Mouse (Mus musculus) limb, embryonic 14.5 days (tissue): ENCODE data around the gene B4galt3. TPM values are rescaled to one million over a fixed set of nuclear protein-coding genes. Genes with fewer than 3 reads are reported as not detected.

Experiments used
- ATAC-seq: fragments of 200-750 bp; cut with Nextera tagmentation; 2 replicates; pipeline ENCODE4 v1.8.0; 2017; ENCODE audit warnings: low read depth, moderate number of reproducible peaks, moderate TSS enrichment; ENCODE audit not compliant: low FRiP score
- DNase-seq: peaks from one replicate; pipeline ENCODE4 v3.0.0-alpha.2; 2015; ENCODE audit warnings: low spot score
- H3K27ac ChIP-seq: fragments of 300-500 bp; sonication (generic); replicated peaks from 2 replicates; pipeline ENCODE4 v1.5.1; 2014; ENCODE audit warnings: low read depth, mild to moderate bottlenecking, low read length, moderate library complexity, mixed read lengths
- H3K27me3 ChIP-seq: fragments of 300-500 bp; sonication (generic); 2 replicates; pipeline ENCODE4 v1.6.1; 2014; ENCODE audit warnings: low read length, mixed read lengths; ENCODE audit not compliant: control insufficient read depth, insufficient read depth
- H3K36me3 ChIP-seq: fragments of 300-500 bp; sonication (generic); 2 replicates; pipeline ENCODE4 v1.6.1; 2014; ENCODE audit warnings: mild to moderate bottlenecking, low read length, moderate library complexity, mixed read lengths; ENCODE audit not compliant: control insufficient read depth, insufficient read depth
- H3K4me1 ChIP-seq: fragments of 300-500 bp; sonication (generic); 2 replicates; pipeline ENCODE4 v1.6.1; 2014; ENCODE audit warnings: antibody characterized with exemption, low read length, mixed read lengths; ENCODE audit not compliant: control insufficient read depth, insufficient read depth
- H3K4me2 ChIP-seq: fragments of 300-500 bp; sonication (generic); replicated peaks from 2 replicates; pipeline ENCODE4 v1.6.1; 2014; ENCODE audit warnings: low read depth, mild to moderate bottlenecking, low read length, moderate library complexity; ENCODE audit not compliant: severe bottlenecking
- H3K4me3 ChIP-seq: fragments of 300-500 bp; sonication (generic); replicated peaks from 2 replicates; pipeline ENCODE4 v1.5.1; 2014; ENCODE audit warnings: low read length
- H3K9ac ChIP-seq: fragments of 300-500 bp; sonication (generic); 2 replicates; pipeline ENCODE4 v1.6.1; 2014; ENCODE audit warnings: mild to moderate bottlenecking, low read depth, low read length, moderate library complexity; ENCODE audit not compliant: severe bottlenecking
- H3K9me3 ChIP-seq: fragments of 300-500 bp; sonication (generic); 2 replicates; pipeline ENCODE4 v1.6.1; 2016; ENCODE audit warnings: low read length; ENCODE audit not compliant: control insufficient read depth
- POLR2A ChIP-seq: fragments of 200-500 bp; IDR thresholded peaks from 2 replicates; pipeline ENCODE4 v1.8.0; 2012; ENCODE audit warnings: inconsistent platforms, mild to moderate bottlenecking, moderate library complexity, borderline replicate concordance; ENCODE audit not compliant: insufficient read depth, insufficient read length; ENCODE audit errors: extremely low read depth
- WGBS: fragments of 180-500 bp; shearing (Covaris S2); extraction: QIAGEN DNeasy Blood & Tissue Kit; methylation state at CpG from one replicate; pipeline ENCODE4 v1.1.7; 2014; 5-methylcytosine and 5-hydroxymethylcytosine counted together
- polyA plus RNA-seq, 2 experiments: library from polyadenylated mRNA; depleted of rRNA in 1 of 2; stranded (reverse) in 1 of 2; unstranded in 1 of 2; fragments of >200 nt; fragmentation: Nextera tagmentation in 1 of 2; extraction: Ambion mirVana in 1 of 2; gene quantifications; 2 replicates each; pipeline versions ENCODE4 v1.2.1 to v1.2.3; 2012 to 2014

B4galt3 gene
- polyA plus RNA-seq, 2 experiments, result 68.7 to 87.2 TPM

DNA sequence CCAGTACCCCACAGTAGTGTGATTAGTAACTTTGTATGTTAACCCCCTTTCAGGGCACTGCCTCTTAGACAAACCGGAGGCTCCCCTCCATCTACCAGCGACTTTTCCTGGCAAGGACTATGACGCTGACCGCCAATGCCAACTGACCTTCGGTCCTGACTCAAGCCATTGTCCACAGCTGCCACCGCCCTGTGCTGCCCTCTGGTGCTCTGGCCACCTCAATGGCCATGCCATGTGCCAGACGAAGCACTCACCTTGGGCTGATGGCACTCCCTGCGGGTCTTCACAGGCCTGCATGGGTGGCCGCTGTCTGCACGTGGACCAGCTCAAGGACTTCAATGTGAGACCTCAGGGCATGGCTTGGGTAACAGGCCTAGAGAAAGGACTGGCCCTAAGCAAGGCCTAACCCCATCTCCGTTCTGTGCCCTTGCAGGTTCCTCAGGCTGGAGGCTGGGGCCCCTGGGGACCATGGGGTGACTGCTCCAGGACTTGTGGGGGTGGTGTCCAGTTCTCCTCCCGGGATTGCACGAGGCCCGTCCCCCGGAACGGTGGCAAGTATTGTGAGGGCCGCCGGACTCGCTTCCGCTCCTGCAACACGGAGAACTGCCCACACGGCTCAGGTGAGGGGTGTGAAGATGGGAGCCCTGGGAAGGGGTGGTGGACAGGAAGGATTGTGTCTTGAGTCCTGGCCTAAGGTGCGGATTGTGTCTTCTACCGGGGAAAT, 13.9 kb upstream of the B4galt3 start:
- H3K4me1 ChIP-seq, result peaks cover 12% of the 10 kb centered on the region
- H3K9me3 ChIP-seq, result no peaks in the 10 kb centered on the region
- no peak overlapping the region for H3K9ac ChIP-seq
- 91% methylated on average over 24 of the region's 24 CpGs for WGBS
- no peak for TF ChIP-seq POLR2A
- H3K4me3 ChIP-seq, result no peak overlapping the region
- peaks cover 44% of the 10 kb centered on the region for H3K36me3 ChIP-seq
- no peaks in the 10 kb centered on the region for H3K27me3 ChIP-seq
- ATAC-seq (no peak), DNase-seq (no peak)
- H3K4me2 ChIP-seq, result no peak overlapping the region
- H3K27ac ChIP-seq, result no peak overlapping the region

- ATAC-seq (no peak), DNase-seq (peak; percentile 78)
- Histone ChIP-seq H3K4me2 (no peak overlapping the region), H3K27me3 (no peaks in the 10 kb centered on the region), H3K36me3 (peaks cover 44% of the 10 kb centered on the region), H3K4me3 (no peak overlapping the region), H3K9me3 (no peaks in the 10 kb centered on the region), H3K4me1 (peaks cover 8% of the 10 kb centered on the region), H3K9ac (no peak overlapping the region), H3K27ac (no peak overlapping the region)
- TF ChIP-seq POLR2A, result no peak
- 61% methylated on average over 15 of the region's 15 CpGs for WGBS
These were observed 13.1 kb upstream of the B4galt3 start for GRCm38 (mm10) chr1:171256937-171257548.

DNA sequence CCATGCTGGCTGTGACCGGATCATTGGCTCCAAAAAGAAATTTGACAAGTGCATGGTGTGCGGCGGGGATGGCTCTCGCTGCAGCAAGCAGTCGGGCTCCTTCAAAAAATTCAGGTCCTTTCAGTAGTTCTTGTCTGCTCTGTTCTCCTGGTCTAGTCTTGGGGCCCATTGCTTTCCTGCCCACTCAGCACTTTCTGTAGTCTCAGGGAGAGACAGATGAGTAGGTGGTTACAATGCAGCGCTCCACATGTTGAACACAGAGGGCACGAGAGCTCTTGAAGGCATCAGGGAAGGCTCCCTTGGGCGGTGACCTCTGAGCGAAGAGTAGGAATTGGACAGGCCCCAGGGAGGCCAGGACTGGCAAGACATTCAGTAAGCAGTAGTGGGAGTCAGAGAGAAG, 12.3 kb upstream of the B4galt3 start:
- H3K4me2 ChIP-seq, result no peak overlapping the region
- WGBS, result 89% methylated on average over 9 of the region's 9 CpGs
- H3K36me3 ChIP-seq, result peaks cover 44% of the 10 kb centered on the region
- TF ChIP-seq POLR2A, result no peak
- no peaks in the 10 kb centered on the region for H3K27me3 ChIP-seq
- ATAC-seq (no peak), DNase-seq (no peak)
- no peak overlapping the region for H3K9ac ChIP-seq
- H3K4me3 ChIP-seq, result no peak overlapping the region
- H3K27ac ChIP-seq, result no peak overlapping the region
- peaks cover 9% of the 10 kb centered on the region for H3K4me1 ChIP-seq
- H3K9me3 ChIP-seq, result no peaks in the 10 kb centered on the region

DNA sequence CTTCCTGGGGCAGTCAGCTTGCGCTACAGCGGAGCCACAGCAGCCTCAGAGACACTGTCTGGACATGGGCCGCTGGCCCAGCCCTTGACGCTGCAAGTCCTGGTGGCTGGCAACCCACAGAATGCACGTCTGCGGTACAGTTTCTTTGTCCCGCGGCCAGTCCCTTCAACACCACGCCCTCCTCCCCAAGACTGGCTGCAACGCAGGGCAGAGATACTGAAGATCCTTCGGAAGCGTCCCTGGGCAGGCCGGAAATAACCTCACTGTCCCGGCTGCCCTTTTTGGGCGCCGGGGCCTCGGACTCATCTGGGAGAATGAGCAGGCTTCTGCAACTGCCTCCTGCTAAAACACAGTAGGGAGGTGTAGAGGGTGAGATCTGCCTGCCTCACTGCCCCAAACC, 11.2 kb upstream of the B4galt3 start:
- Histone ChIP-seq H3K9me3 (no peaks in the 10 kb centered on the region), H3K27ac (no peak overlapping the region), H3K27me3 (no peaks in the 10 kb centered on the region), H3K9ac (no peak overlapping the region), H3K4me1 (peaks cover 17% of the 10 kb centered on the region), H3K36me3 (peaks cover 40% of the 10 kb centered on the region), H3K4me2 (no peak overlapping the region), H3K4me3 (no peak overlapping the region)
- DNase-seq, result no peak
- TF ChIP-seq POLR2A, result no peak
- 71% methylated on average over 17 of the region's 17 CpGs for WGBS
- no peak for ATAC-seq

GRCm38 (mm10) chr1:171260316-171260715, 9.8 kb upstream of the B4galt3 start:
- H3K36me3 ChIP-seq, result peaks cover 36% of the 10 kb centered on the region
- no peak overlapping the region for H3K27ac ChIP-seq
- H3K4me2 ChIP-seq, result no peak overlapping the region
- DNase-seq (no peak), ATAC-seq (no peak)
- H3K27me3 ChIP-seq, result no peaks in the 10 kb centered on the region
- no peaks in the 10 kb centered on the region for H3K9me3 ChIP-seq
- no peak overlapping the region for H3K4me3 ChIP-seq
- peaks cover 17% of the 10 kb centered on the region for H3K4me1 ChIP-seq
- no peak overlapping the region for H3K9ac ChIP-seq
- 71% methylated on average over 3 of the region's 3 CpGs for WGBS
- TF ChIP-seq POLR2A, result no peak
